Comparison of ENCODE assay signal across 27 mouse cellular contexts in genomic region chr12:91427129-91427528, GRCm38 (mm10). TPM values are rescaled to one million over a fixed set of nuclear protein-coding genes. Genes with fewer than 3 reads are reported as not detected.
"Had no signal": no experiment of that assay in that cellular context is flagged by ENCODE, and none has a peak within 500 bp of the region (broad histone marks: within the 10 kb centered on the region; RNA-seq: fewer than 3 reads in every experiment).

No protein-coding gene starts in this region.

- H3K27ac ChIP-seq: hindbrain, embryonic 15.5 days; hindbrain, postnatal 0 days; kidney, embryonic 15.5 days; kidney, postnatal 0 days; limb, embryonic 13.5 days; limb, embryonic 15.5 days; liver, embryonic 12.5 days; liver, embryonic 14.5 days had no signal

- H3K9ac ChIP-seq: forebrain, postnatal 0 days; heart, embryonic 12.5 days; hindbrain, embryonic 15.5 days; kidney, embryonic 15.5 days; limb, embryonic 13.5 days; limb, embryonic 15.5 days; liver, embryonic 12.5 days; liver, embryonic 14.5 days had no signal

- DNase-seq: forebrain, postnatal 0 days; gastrocnemius, postnatal 14 days; gastrocnemius, postnatal 36 days; heart, adult 18-20 months; heart, postnatal 10 days; heart, postnatal 36 days; kidney, adult 11 months; kidney, adult 2 months; kidney, adult 9 months; kidney, postnatal 14 days; kidney, postnatal 36 days; layer of hippocampus, adult 9-11 months; layer of hippocampus, postnatal 36 days; left cerebral cortex, postnatal 4 days had no signal

- H3K27me3 ChIP-seq: heart, embryonic 12.5 days; hindbrain, embryonic 15.5 days; kidney, embryonic 15.5 days; limb, embryonic 15.5 days; liver, embryonic 12.5 days had no signal

- ATAC-seq: forebrain, postnatal 0 days; hindbrain, postnatal 0 days; intestine, embryonic 16.5 days; liver, embryonic 12.5 days had no signal

- H3K4me2 ChIP-seq: heart, embryonic 12.5 days; hindbrain, embryonic 15.5 days; kidney, embryonic 15.5 days; limb, embryonic 13.5 days; limb, embryonic 15.5 days; liver, embryonic 12.5 days had no signal

- H3K4me3 ChIP-seq: heart, embryonic 12.5 days; hindbrain, embryonic 15.5 days; kidney, embryonic 15.5 days; limb, embryonic 13.5 days; limb, embryonic 15.5 days; liver, embryonic 12.5 days had no signal

- H3K36me3 ChIP-seq: heart, embryonic 12.5 days; hindbrain, embryonic 15.5 days; kidney, embryonic 15.5 days; limb, embryonic 13.5 days; limb, embryonic 15.5 days; liver, embryonic 12.5 days had no signal

- H3K9me3 ChIP-seq: heart, embryonic 12.5 days; hindbrain, embryonic 15.5 days; kidney, embryonic 15.5 days; limb, embryonic 13.5 days; limb, embryonic 15.5 days; liver, embryonic 12.5 days had no signal

- H3K4me1 ChIP-seq: heart, embryonic 12.5 days; hindbrain, embryonic 15.5 days; limb, embryonic 13.5 days; limb, embryonic 15.5 days; liver, embryonic 12.5 days had no signal

RNA-seq across cellular contexts. Expression of gene Tshr, which starts 42.8 kb away (rescaled TPM):
- total RNA-seq: hematopoietic stem cell, adult 5-6 weeks; liver, adult 2 months had no signal
- polyA plus RNA-seq: heart, embryonic 16.5 days; liver, adult 2 months; liver, embryonic 14.5 days had no signal
